Mouse (Mus musculus) kidney, postnatal 14 days (tissue): ENCODE measurements around the gene Gm45837.

Experiments
- DNase-seq: peaks from one replicate; pipeline ENCODE4 v3.0.0; 2022; ENCODE audit warnings: mixed read lengths

Gm45837 gene

GRCm38 (mm10) chr7:101471423-101471822, 60.7 kb downstream of the Gm45837 start:
- no peak for DNase-seq

DNA sequence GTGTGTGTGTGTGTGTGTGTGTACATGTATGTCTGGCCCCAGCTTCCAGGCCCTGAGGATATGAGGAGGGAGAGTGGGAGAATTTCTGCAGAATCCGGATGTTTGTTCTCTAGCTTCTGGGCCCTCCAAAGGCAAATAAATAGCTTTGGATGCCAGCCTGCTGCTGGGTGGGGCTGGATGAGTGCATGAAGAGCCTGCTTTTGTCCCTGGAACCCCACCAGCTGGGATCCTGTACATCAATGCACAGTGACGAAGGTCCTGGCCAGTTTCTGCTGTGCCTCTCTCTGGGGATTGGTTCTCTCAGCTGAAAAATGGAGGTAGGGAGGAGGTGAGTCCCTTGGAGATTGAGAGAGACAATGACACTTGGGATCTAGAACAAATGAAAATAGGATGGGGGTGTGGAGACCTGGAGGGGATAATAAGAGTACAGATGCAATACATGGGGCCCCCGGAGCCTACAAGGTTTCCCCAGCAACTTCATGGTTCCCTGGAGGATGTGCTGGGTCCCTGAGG, 61.3 kb downstream of the Gm45837 start:
- peak; percentile 38 for DNase-seq

DNA sequence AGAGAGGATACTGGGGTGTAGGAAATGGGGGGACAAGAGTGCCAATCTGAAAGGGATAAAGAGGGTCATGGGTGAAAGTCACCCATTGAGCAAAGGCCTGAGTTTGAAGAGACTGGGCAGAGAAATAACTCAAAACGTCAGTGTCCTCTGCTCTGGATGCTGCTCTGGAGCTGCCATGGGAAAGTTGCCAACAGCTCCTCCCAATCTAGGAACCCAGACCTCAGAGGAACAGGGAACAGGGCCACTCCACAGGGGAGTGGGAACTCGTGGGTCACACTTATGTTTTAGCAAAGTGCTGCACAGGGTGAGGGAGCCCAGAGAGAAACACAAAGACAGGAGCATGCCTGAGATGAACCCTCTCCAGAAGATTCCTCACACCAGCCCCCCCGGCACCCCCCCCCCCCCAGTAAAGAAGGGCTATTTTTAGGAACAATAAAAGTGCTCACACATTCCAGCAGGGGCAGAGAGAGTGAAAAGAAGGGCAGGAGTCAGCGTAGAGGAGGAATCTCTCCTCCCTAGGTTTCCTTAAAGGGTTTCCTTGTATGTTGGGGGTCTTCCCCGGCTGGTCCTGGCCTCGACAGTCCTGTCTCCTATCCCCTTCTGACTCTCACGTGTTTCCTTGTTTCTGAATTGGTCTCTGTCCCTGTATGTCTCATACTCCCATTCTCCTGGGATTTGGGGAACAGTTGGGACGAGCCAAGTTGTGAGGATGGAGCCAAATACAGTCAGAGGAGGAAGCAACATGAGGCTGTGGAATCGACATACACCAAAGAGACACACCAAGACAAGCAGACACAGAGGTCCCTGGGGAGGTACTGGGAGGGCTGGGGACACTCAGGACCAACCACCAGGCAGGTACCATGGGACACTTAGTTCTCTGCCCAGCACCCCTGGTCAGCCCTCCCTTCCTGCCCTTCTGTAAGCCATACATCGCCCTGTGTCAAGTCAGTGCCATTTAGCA, 62.2 kb downstream of the Gm45837 start:
- DNase-seq: peak; percentile 49

- DNase-seq: no peak
Measured at GRCm38 (mm10) chr7:101474399-101474811, 63.7 kb downstream of the Gm45837 start.

- no peak for DNase-seq
Measured at GRCm38 (mm10) chr7:101476028-101476427, 65.3 kb downstream of the Gm45837 start.

DNA sequence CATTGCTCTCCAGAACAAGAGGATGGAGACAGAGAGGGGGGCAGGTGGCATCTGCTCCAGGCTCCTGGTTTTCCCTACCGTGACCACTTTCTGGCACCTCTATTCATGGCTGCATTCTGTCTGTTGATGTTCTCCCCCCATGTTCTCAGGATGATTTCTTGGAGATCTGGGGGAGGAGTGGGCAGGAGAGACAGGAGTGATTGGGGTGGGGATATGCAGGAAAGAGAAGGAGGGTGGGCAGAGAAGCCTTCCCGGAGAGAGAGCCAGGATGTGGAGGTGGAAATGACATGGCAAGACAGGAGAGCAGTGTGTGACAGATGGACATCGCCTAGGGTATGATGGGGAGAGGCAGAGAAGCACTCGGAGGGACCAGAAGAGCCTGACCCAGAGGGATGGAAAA, 65.8 kb downstream of the Gm45837 start:
- DNase-seq: no peak

GRCm38 (mm10) chr7:101477200-101477599, 66.5 kb downstream of the Gm45837 start:
- DNase-seq: no peak

- no peak for DNase-seq
Measured at GRCm38 (mm10) chr7:101478099-101478498, 67.4 kb downstream of the Gm45837 start.

- DNase-seq: no peak
Measured at GRCm38 (mm10) chr7:101479841-101480240, 69.2 kb downstream of the Gm45837 start.

GRCm38 (mm10) chr7:101480671-101481070, 70.0 kb downstream of the Gm45837 start:
- peak; percentile 22 for DNase-seq

DNA sequence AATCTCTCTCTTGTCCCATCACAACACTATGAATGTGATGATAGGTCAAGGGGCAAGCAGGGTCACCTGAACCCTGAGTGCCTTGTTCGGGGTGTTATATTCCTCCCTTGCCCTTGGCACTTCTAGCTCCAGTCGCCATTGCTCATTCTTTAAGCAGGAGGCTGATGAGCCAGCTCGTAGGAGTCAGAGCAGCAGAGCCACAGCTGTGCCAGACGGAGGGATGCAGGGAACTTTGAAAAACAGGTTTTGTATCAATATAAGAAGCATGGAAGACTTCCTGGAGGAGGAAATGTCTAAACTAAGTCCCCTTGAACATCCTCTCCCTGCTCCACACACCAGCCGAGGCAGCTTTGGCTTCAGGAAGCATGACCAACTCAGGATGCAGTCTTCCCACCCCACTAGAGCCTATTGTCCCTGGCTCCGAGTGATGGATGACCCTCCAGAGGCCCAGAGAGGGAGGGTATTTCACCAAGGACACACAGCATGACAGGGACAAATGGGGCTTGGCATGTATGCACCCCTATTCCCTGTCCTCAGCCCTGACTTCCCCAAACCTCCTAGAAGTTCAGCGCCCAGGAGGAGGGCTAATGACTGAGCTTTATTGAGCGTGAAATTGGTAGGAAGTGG, 71.3 kb downstream of the Gm45837 start:
- peak; percentile 57 for DNase-seq

DNA sequence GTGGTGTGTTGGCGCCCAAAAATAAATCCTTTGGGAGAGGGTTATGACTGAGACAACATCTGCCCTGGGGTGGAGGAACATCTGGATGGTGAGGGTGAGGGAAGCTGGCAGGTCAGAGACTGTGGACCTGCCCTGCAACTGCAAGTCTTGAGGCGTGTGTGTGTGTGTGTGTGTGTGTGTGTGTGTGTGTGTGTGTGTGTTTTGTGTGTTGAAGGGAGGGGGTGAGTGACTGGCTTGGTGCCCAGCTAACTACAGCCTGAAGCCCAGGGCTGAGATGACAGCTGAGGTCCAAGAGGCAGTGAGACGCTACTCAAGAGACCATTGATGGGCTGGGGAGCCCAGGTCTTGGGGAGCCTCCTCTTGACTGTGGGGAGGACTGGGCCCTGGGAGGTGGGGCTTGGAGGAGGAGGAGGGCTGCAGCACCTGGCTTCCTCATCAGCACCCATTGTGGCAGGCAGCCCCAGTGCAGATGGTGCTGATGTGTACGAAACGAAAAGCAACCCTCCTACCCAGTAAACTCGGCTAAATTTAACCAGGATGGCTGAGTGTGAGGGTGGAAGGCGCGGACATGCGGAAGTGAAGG, 71.9 kb downstream of the Gm45837 start:
- DNase-seq: no peak

DNA sequence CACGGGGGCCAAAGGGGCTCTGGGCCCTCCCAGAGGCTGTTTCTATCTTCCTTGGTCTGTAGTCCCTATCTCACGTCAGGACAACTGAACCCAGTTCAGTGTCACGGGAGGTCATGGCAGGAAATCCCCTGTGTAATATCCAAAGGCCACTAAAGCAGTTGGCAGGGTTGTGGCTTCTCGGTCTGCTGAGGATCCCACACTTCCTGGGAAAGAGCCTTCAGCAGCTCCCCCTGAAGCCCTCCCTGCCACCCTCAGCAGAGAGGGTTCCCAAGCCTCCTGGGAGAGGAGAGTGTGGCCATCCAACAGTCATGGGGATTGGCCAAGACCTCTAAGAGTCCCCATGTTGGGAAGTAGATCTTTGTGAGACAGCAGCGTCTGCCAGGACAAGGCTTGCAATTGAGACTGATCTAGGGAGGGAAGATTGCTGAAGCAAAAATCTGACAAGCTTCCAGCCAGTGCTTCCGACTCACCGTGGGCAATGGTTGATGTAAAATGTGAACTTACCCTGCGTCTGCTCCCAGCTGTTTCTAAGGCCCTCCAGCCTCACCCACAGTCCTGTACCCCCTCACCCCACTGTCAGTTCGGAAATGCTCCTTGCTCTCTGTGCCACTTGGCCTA, 72.9 kb downstream of the Gm45837 start:
- DNase-seq: no peak

GRCm38 (mm10) chr7:101487102-101487501, 76.4 kb downstream of the Gm45837 start:
- DNase-seq: no peak

DNA sequence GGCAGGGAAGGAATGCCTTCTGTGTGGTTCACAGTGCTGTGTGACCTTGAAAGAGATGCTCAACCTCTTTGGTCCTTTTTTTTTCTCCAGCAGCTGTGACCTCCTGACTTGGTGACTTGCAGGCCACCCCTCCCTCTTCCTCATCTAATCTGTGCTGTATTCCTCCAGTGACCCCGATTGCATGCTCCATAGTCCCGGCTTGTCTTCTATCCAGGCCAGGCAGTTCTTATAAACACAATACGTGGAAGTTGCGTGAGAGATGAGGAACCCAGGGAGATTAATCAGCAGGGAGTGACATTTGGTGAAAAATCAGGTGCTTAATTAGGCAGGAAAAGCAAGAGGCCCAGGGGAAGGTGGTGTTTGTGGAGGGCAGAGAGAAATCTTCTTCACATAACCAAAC, 80.3 kb downstream of the Gm45837 start:
- peak; percentile 56 for DNase-seq

- DNase-seq: no peak
Measured at GRCm38 (mm10) chr7:101498385-101498784, 87.7 kb downstream of the Gm45837 start.

DNA sequence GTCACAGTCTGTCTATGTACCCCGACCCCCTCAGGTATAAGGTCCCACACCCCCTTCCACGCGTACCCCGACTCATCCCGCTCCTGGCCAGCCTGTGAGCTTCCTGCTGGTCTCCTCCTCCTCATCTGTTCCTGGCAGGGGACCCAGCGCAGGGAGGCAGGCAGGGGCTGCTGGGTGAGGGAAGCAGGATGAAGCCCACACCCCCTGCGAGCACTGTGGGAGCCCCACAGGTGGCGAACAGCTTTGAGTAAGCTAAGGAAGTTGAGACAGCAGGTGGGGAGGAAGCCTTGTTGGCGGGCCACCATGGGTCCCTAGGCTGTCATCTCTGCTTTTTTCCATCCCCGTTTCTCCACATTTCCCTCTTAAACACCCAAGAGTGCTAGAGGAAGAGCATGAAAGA, 88.6 kb downstream of the Gm45837 start:
- no peak for DNase-seq

GRCm38 (mm10) chr7:101499701-101500100, 89.0 kb downstream of the Gm45837 start:
- DNase-seq: no peak

- no peak for DNase-seq
Measured at GRCm38 (mm10) chr7:101501236-101501635, 90.5 kb downstream of the Gm45837 start.

DNA sequence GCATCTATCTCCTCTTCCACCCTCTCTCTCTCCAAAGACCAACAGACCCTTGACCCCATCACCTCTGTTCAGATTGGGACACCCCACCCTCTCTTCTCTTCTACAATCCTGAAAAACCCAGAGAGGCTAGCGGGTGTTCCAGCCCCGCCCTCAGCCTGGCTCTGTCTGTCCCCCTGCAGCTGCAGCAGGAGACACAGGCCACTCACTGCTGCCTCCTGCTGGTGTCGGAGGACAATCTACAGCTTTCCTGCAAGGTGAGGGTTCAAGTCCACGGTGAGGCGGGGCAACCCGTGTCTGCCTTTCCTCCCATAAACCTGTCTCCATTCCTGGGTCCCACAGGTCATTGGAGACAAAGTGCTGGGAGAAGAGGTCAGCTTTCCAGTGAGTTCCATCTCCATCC, 91.0 kb downstream of the Gm45837 start:
- no peak for DNase-seq

- DNase-seq: peak; percentile 76
Measured at GRCm38 (mm10) chr7:101503351-101503750, 92.7 kb downstream of the Gm45837 start.

GRCm38 (mm10) chr7:101503803-101504202, 93.1 kb downstream of the Gm45837 start:
- DNase-seq: no peak

DNA sequence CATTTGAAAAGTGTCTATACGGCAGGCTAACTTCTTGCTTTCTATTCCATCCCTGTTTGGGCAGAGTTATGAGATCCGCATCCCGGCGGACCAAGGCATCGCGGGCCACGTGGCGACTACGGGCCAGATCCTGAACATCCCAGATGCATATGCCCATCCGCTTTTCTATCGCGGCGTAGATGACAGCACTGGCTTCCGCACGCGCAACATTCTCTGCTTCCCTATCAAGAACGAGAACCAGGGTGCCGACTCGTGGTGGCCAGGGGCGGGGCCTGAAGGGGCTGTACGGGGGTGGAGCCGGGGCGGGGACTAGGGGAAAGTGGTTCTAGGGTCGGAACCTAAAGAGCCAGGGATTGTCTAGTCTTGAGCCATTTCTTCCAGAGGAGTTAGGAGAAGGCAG, 93.8 kb downstream of the Gm45837 start:
- DNase-seq: peak; percentile 40
